Mouse (Mus musculus) macrophage (primary cell): Measurements from ENCODE around the gene Fam19a5. TPM values are rescaled to one million over a fixed set of nuclear protein-coding genes. Genes with fewer than 3 reads are reported as not detected.

Experiments
- H3K27ac ChIP-seq: fragments of 350-480 bp; formaldehyde crosslinking; 2 replicates; pipeline ENCODE4 v1.9.0; 2021
- H3K36me3 ChIP-seq: fragments of 350-480 bp; formaldehyde crosslinking; 2 replicates; pipeline ENCODE4 v1.9.0; 2021; ENCODE audit errors: inconsistent target
- H3K4me3 ChIP-seq: fragments of 350-480 bp; formaldehyde crosslinking; 2 replicates; pipeline ENCODE4 v1.9.0; 2021; ENCODE audit errors: inconsistent target
- H3K79me2 ChIP-seq: fragments of 350-480 bp; formaldehyde crosslinking; 2 replicates; pipeline ENCODE4 v1.9.0; 2021; ENCODE audit errors: inconsistent target
- WGBS: methylation state at CpG from one replicate; pipeline ENCODE4 v1.1.7; 2026; ENCODE audit warnings: inconsistent platforms; ENCODE audit not compliant: missing documents; 5-methylcytosine and 5-hydroxymethylcytosine counted together
- polyA plus RNA-seq: library from polyadenylated mRNA; stranded (reverse); fragments of 250-400 nt; gene quantifications from 3 replicates; pipeline ENCODE4 v1.2.4, GENCODE M21; 2018; ENCODE audit warnings: inconsistent platforms

The Fam19a5 gene
- polyA plus RNA-seq, 1 experiment from 2014 or later = not detected

DNA sequence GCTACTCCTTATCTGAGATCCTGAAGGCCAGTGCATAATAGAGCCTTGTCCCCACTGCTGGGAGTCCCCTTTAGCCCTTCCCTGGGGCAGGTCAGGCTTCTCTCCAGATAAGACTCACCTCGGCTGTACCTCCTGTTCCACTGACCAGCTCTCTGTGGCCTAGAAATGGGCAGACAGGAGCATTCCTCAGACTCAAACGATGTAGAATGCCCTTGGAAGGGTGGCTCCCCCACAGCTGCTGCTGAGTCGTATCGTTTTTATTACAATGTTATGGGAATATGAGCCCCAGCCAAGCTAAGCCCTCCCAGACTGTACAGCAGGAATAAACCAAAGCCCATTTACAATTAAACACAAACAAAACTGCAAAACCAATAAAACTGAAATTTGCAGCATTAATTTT lies 167.7 kb downstream of the Fam19a5 start:
- 64% methylated on average over 2 of the region's 4 CpGs for WGBS
- H3K79me2 ChIP-seq = no peaks in the 10 kb centered on the region
- H3K36me3 ChIP-seq = no peaks in the 10 kb centered on the region
- H3K27ac ChIP-seq = no peak overlapping the region
- H3K4me3 ChIP-seq = no peak overlapping the region

DNA sequence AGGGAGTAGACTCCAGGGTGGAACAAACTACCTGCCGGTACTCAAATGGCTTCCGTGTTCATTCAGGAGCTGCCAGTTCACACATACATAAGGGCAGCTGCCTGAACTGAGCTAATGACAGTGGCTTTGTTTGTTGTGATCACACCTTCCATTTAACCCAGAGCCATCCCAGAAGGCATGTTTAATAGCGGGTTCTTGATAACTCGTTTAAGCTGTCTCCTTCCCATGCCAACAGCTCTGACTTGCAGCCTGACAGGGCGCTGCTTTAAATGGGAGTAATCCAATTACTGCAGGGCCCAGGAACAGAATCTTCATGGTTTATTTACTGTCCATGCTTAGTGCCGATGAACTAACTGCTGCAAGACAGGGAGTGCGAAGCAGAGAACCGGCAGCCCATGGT lies 168.1 kb downstream of the Fam19a5 start:
- H3K27ac ChIP-seq = no peak overlapping the region
- WGBS = 86% methylated on average over 8 of the region's 8 CpGs

DNA sequence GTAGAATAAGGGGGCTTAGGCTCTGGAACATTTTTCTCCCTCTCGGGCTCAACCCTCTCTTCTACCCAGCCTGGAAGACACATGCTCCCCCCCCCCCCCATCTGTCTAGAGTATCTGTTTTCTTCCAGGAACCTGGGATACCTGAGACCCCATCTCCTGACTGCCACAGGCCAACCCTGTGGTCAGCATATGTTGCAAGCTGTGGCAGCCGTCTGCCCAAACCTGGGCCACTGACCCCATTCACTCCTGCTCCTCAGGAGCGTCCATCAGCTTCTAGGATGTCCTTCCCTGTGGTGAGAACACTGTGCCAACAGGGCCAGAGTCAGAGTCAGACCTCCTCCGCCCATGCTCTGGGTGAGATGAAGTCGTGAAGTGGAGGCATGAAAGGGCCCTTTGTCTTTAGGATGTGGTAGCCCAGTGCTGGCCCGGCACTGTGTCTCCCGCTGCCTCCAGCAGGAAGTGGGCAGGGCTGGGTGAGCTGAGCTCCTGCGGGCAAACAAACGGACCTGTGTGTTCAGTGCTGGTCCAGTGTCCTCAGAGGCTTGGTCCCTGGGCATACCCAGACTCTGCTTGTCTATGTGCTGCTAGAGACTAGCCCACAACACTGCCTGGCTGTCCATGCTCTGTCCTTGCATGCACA lies 171.1 kb downstream of the Fam19a5 start:
- whole genome bisulfite sequencing = 55% methylated on average over 9 of the region's 9 CpGs
- no peak overlapping the region for H3K4me3 ChIP-seq
- H3K79me2 ChIP-seq = no peaks in the 10 kb centered on the region
- H3K27ac ChIP-seq = no peak overlapping the region
- no peaks in the 10 kb centered on the region for H3K36me3 ChIP-seq

More for the DNA sequence above, 168.1 kb downstream of the Fam19a5 start:
- H3K36me3 ChIP-seq = no peaks in the 10 kb centered on the region
- H3K79me2 ChIP-seq = no peaks in the 10 kb centered on the region
- H3K4me3 ChIP-seq = no peak overlapping the region

DNA sequence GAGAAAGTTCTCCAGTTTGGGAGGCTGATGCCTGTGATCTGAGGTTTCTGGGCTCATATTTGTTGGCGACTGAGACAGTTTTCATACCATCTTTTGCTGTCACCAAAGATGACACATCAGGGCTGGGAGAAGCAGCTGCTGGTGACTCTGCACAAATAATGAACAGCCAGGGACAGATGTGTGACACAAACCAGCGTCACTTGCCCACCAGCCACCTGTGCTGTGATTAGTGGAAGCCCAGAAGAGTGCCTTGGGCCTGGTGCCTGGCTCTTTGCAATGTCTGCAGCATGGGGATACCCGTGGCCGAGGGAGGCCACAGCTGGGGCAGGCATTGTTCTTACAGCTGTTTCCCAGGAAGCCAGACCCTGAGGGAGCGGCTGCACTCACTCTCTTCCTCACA lies 173.0 kb downstream of the Fam19a5 start:
- H3K36me3 ChIP-seq = no peaks in the 10 kb centered on the region
- H3K4me3 ChIP-seq = no peak overlapping the region
- no peaks in the 10 kb centered on the region for H3K79me2 ChIP-seq
- no peak overlapping the region for H3K27ac ChIP-seq
- WGBS = 53% methylated on average over 5 of the region's 5 CpGs

DNA sequence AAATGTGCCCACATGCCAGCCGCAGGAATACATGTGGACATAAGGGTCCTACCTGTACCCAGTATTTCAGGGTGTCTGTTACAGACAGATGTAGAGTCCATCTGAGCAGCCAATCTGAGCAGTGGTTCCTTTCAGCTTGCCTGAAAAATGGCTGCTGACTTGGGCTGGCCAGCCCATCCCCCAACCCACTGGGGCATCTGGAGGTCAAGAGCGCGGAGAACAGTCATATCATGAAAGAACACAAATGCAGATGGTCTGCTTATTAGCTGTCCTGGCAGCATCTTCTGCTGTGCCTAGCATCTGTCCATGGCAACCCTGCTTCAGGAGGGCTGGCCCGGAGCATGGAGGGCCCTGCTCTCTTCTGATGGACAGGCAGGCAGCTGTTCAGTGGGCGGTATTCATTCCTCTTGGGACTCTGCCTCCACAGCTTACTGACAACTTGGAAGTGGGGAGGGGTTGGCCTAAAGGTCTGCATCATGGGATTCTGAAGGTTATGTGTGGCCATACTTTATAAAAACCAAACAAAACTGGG lies 179.4 kb downstream of the Fam19a5 start:
- no peak overlapping the region for H3K27ac ChIP-seq
- H3K4me3 ChIP-seq = no peak overlapping the region
- no peaks in the 10 kb centered on the region for H3K36me3 ChIP-seq
- 99% methylated on average over 5 of the region's 5 CpGs for WGBS
- no peaks in the 10 kb centered on the region for H3K79me2 ChIP-seq

DNA sequence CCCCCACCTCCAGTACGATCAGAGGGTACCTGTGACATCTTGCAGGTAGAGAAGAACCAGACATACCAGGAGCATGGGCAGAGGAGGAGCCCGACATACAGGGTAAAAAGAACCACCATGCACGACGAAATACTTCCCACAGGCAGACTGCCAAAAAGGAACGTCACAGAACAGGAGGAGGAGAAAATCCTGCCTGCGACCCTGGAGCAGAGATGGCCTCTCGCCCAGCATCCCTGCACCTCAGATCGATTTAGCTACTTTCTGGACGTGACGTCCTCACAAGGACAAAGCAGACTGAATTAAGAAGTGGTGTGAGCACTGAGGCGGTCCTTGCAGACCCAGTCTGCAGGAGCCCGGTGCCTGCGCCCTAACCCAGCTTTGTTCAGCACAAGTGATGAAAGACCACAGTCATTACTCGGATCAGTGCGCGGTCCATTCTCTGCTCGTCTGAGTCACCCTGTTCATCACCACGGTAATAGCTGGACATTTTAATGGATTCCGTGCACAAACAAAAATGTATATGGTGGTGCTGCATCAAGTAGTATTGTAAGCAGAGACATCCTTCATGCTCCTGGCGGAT lies 182.6 kb downstream of the Fam19a5 start:
- Histone ChIP-seq H3K27ac (no peak overlapping the region), H3K4me3 (no peak overlapping the region), H3K36me3 (no peaks in the 10 kb centered on the region), H3K79me2 (no peaks in the 10 kb centered on the region)
- WGBS = 84% methylated on average over 20 of the region's 20 CpGs

DNA sequence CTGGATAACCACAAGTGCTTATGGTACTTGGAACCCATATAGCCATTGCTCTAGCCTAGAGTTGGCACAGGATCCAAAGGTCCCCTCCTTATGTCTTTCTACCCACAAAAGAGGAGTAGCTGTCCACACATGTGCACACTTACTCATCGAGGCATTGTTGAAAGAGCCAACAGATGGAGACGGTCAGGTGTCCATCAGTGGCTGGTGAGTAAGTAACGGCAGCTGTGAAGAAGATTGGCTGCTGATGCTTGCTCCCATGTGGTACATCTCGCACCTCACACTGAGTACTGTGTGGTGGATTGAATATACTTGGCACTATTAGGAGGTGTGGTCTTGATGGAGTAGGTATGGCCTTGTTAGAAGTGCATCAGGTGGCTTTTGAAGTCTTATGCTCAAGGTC lies 192.2 kb downstream of the Fam19a5 start:
- no peaks in the 10 kb centered on the region for H3K36me3 ChIP-seq
- no peaks in the 10 kb centered on the region for H3K79me2 ChIP-seq
- H3K27ac ChIP-seq = no peak overlapping the region
- H3K4me3 ChIP-seq = no peak overlapping the region
- 89% methylated on average over 4 of the region's 4 CpGs for WGBS

DNA sequence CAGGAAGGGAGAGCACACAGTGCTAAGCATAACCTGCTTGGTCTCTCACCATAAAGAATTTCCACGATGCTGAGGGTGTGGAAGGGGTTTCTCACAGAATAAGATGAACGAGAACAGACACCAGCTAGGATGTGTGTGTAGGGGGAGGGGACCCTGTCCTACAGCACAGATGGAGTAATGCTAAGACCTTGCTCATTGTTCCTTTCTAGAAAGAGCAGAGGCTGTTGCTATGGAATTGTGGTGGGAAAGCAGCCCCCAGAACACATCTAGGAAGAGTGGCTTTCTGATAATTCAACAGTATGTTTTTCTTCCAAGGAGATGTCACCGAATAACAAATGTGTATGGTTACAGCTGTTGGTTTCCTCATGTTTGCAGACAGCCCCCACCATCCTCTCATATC lies 211.4 kb downstream of the Fam19a5 start:
- Histone ChIP-seq H3K36me3 (no peaks in the 10 kb centered on the region), H3K27ac (no peak overlapping the region), H3K79me2 (no peaks in the 10 kb centered on the region), H3K4me3 (no peak overlapping the region)
- WGBS = 77% methylated on average over 2 of the region's 3 CpGs

DNA sequence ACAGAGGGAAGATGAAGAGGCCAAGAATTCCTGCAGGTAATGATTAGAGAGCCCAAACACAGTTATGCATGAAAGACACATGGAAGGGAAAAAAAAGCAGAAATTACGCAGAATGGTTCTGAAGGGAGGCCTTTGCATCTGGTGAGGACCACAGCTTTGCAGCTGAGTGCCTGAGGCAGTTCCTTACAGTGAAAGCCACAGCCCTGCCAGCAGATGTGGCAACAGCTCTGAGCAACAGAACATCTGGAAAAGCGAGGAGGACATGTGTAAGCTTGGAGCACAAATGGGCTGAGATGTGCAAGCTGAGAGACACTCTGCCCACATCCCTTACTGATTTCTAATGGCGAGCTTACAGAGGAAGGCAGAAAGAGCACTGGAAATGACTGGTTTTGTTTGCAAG lies 221.8 kb downstream of the Fam19a5 start:
- H3K79me2 ChIP-seq = no peaks in the 10 kb centered on the region
- H3K4me3 ChIP-seq = no peak overlapping the region
- 95% methylated on average over 3 of the region's 3 CpGs for WGBS
- no peaks in the 10 kb centered on the region for H3K36me3 ChIP-seq
- no peak overlapping the region for H3K27ac ChIP-seq

DNA sequence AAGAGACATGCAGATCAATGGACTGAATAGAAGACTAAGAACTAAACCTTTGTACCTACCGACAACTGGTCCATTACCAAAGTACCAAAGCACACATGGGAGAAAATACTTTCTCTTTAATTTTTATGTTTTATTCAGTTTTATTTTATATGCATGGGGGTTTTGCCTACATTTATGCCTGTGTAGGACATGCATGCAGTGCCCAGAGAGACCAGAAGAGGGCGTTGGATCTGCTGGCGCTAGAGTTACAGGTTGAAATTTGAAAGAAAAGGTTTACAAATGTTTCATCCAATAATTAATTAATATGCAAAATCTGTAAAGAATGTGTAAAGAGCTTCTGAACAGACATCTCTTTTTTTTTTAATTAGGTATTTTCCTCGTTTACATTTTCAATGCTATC lies 229.9 kb downstream of the Fam19a5 start:
- H3K4me3 ChIP-seq = no peak overlapping the region
- H3K79me2 ChIP-seq = no peaks in the 10 kb centered on the region
- H3K27ac ChIP-seq = no peak overlapping the region
- 69% methylated on average over 4 of the region's 4 CpGs for WGBS
- no peaks in the 10 kb centered on the region for H3K36me3 ChIP-seq

DNA sequence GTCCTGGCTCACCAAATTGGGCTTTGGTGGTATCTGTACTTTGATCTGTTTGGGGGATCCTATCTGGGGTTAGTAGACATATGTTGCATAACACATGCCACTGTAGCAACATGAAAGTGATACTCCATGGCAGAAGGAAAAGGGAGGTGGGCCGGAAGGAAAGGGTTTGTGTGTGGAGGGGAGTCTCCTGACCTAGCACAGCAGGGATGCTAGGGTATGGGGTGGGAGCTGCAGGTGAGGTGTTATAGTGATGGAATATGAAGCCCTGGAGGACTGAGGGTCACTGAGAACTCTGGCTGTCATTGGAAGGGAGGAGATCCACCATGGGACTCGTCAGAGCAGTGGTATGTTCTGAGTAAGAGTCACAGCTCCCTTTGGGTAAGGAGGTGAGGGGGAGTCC lies 239.2 kb downstream of the Fam19a5 start:
- Histone ChIP-seq H3K4me3 (no peak overlapping the region), H3K27ac (no peak overlapping the region), H3K36me3 (no peaks in the 10 kb centered on the region), H3K79me2 (no peaks in the 10 kb centered on the region)
- 88% methylated on average over 2 of the region's 2 CpGs for WGBS

DNA sequence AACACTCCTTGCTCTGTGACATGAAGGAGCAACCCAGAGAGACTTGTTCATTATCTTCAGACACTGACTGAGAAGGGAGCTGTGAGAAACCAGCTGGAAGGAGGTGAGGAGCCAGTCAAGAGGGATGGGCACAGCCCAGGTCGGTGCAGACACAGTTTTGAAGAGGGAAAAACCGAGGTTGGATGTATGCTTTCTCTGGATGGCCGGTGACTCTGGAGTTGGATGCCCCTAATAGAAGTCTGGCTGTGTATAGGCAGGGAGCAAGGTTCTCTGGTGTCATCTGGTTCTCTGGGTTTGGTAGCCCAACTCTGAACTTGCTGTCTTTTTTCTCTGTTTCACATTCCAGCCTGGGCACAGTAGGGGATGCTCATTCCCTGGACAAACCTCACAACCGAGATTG lies 245.6 kb downstream of the Fam19a5 start:
- Histone ChIP-seq H3K36me3 (no peaks in the 10 kb centered on the region), H3K4me3 (no peak overlapping the region), H3K27ac (no peak overlapping the region), H3K79me2 (no peaks in the 10 kb centered on the region)
- WGBS = 63% methylated on average over 4 of the region's 4 CpGs

DNA sequence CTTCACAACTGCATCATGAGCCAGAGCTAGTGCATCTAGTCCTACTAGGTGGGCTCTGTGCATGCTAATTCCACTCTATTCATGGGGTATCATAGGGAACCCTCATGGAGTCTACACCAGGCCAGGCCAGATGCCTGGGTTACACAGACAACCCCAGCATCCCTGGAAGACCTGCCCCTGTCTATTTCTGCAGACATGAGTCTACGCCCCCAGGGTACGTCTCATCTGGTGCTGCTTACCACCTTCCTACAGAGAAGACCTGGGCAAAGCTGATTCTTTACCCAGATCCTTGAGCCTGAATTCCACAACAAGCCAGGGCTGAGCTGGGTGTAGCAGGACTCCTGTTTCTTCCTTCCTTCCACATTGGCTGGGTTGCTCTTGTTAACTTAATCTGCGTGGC lies 249.6 kb downstream of the Fam19a5 start:
- H3K27ac ChIP-seq = no peak overlapping the region
- whole genome bisulfite sequencing = 84% methylated on average over 2 of the region's 3 CpGs
- H3K4me3 ChIP-seq = no peak overlapping the region
- H3K79me2 ChIP-seq = no peaks in the 10 kb centered on the region
- H3K36me3 ChIP-seq = no peaks in the 10 kb centered on the region

DNA sequence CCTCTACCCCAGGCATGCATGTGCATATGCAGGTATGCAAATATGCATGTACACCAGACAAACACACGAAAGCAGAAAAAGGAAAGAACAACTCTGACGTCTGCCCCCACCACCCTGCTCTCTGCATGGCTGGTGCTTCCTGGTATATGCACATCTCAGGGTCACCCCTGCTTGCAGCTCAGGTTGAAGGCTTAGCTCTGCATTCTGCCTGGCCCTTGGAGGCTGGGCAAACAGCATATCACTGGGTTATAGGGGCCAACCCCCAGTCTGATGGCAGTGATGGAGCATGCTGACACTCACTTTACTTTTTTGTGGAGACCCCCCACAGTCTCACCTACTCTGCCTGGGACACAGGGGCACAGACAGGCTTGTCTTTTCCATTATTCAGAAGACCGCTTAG lies 252.5 kb downstream of the Fam19a5 start:
- Histone ChIP-seq H3K27ac (no peak overlapping the region), H3K79me2 (no peaks in the 10 kb centered on the region), H3K36me3 (no peaks in the 10 kb centered on the region), H3K4me3 (no peak overlapping the region)
- 85% methylated on average over 3 of the region's 3 CpGs for WGBS
